ENCODE assay signal across 8 mouse cellular contexts in genomic region chr13:44913560-44913959, GRCm38 (mm10).
DNase-seq lines count a peak whose midpoint lies in the region; ATAC-seq and TF ChIP-seq lines count a peak whose summit lies in the region.

No protein-coding gene starts in this region.

- H3K9me3 ChIP-seq in forebrain, embryonic 13.5 days (replicated peaks): no peaks in the 10 kb centered on the region
- H3K9me3 ChIP-seq in forebrain, embryonic 16.5 days (ENCODE audit: control insufficient read depth, low read length): no peaks in the 10 kb centered on the region
- H3K9me3 ChIP-seq in midbrain, embryonic 14.5 days (ENCODE audit: control insufficient read depth, low read length): no peaks in the 10 kb centered on the region
- no peaks in the 10 kb centered on the region for H3K9me3 ChIP-seq in midbrain, embryonic 11.5 days (ENCODE audit: control insufficient read depth, low read length)

- ATAC-seq in forebrain, embryonic 13.5 days: 0 out of 2 replicates have a peak, but pooled peaks have one; percentile 31
- ATAC-seq in forebrain, embryonic 16.5 days: no peak
- ATAC-seq in midbrain, embryonic 14.5 days (ENCODE audit: low FRiP score, low TSS enrichment): no peak
- ATAC-seq in midbrain, embryonic 11.5 days (ENCODE audit: low FRiP score): no peak

- TF ChIP-seq POLR2A in kidney, adult 2 months (IDR thresholded peaks at IDR 0.05; ENCODE audit: low read depth, low read length): no peak

- H3K27ac ChIP-seq in forebrain, embryonic 13.5 days: no peak overlapping the region
- no peak overlapping the region for H3K27ac ChIP-seq in forebrain, embryonic 16.5 days (ENCODE audit: low read length)
- 0 out of 2 replicates have a peak overlapping the region, but pooled peaks have one; percentile 8 for H3K27ac ChIP-seq in midbrain, embryonic 14.5 days (replicated peaks; ENCODE audit: low read depth, low read length)
- H3K27ac ChIP-seq in midbrain, embryonic 11.5 days (ENCODE audit: low read depth, low read length): no peak overlapping the region
- no peak overlapping the region for H3K27ac ChIP-seq in kidney, adult 2 months (ENCODE audit: insufficient read depth, low read depth, low read length)

- H3K4me1 ChIP-seq in forebrain, embryonic 13.5 days: peaks cover 14% of the 10 kb centered on the region
- 0 out of 2 replicates have a peak, but pooled peaks cover 10% of the 10 kb centered on the region for H3K4me1 ChIP-seq in forebrain, embryonic 16.5 days (replicated peaks; ENCODE audit: control insufficient read depth, insufficient read depth, low read length)
- no peaks in the 10 kb centered on the region for H3K4me1 ChIP-seq in midbrain, embryonic 14.5 days (ENCODE audit: control insufficient read depth, insufficient read depth, low read length)
- H3K4me1 ChIP-seq in midbrain, embryonic 11.5 days (ENCODE audit: control insufficient read depth, insufficient read depth, low read length): no peaks in the 10 kb centered on the region
- H3K4me1 ChIP-seq in kidney, adult 2 months (ENCODE audit: control insufficient read depth, insufficient read depth, low read length): peaks cover 6% of the 10 kb centered on the region; the same call in 1 of the 2 replicates

- no peak overlapping the region for H3K4me3 ChIP-seq in forebrain, embryonic 13.5 days
- no peak overlapping the region for H3K4me3 ChIP-seq in forebrain, embryonic 16.5 days (replicated peaks; ENCODE audit: low read length)
- H3K4me3 ChIP-seq in midbrain, embryonic 14.5 days (replicated peaks; ENCODE audit: low read depth, low read length): no peak overlapping the region
- no peak overlapping the region for H3K4me3 ChIP-seq in midbrain, embryonic 11.5 days (ENCODE audit: low read depth, low read length)
- H3K4me3 ChIP-seq in kidney, adult 2 months (ENCODE audit: insufficient read depth, low read depth, low read length): no peak overlapping the region

- H3K27me3 ChIP-seq in forebrain, embryonic 13.5 days: no peaks in the 10 kb centered on the region
- H3K27me3 ChIP-seq in forebrain, embryonic 16.5 days (replicated peaks; ENCODE audit: control insufficient read depth, insufficient read depth, low read length): no peaks in the 10 kb centered on the region
- H3K27me3 ChIP-seq in midbrain, embryonic 14.5 days (ENCODE audit: control insufficient read depth, insufficient read depth, low read length): no peaks in the 10 kb centered on the region
- H3K27me3 ChIP-seq in midbrain, embryonic 11.5 days (ENCODE audit: control insufficient read depth, insufficient read depth, low read length): no peaks in the 10 kb centered on the region
- H3K27me3 ChIP-seq in kidney, adult 2 months (replicated peaks; ENCODE audit: control insufficient read depth, insufficient read depth, low read length): no peaks in the 10 kb centered on the region

- intact Hi-C loops in left cerebral cortex, postnatal 36 days (cut with DNase I): no loop called here

- 61% methylated on average over 7 of the region's 7 CpGs for WGBS in forebrain, embryonic 13.5 days
- 58% methylated on average over 7 of the region's 7 CpGs for WGBS in forebrain, embryonic 16.5 days
- 63% methylated on average over 7 of the region's 7 CpGs for WGBS in midbrain, embryonic 14.5 days
- 74% methylated on average over 7 of the region's 7 CpGs for WGBS in midbrain, embryonic 11.5 days
- WGBS in kidney, adult 2 months: 39% methylated on average over 7 of the region's 7 CpGs

- no peak; the same call in 1 of the 2 replicates for TF ChIP-seq CTCF in kidney, adult 2 months (conservative IDR thresholded peaks at IDR 0.05; ENCODE audit: insufficient read depth, insufficient read length, low read depth, low read length)

- H3K4me2 ChIP-seq in forebrain, embryonic 13.5 days: no peak overlapping the region
- H3K4me2 ChIP-seq in forebrain, embryonic 16.5 days (ENCODE audit: low read length): no peak overlapping the region
- no peak overlapping the region for H3K4me2 ChIP-seq in midbrain, embryonic 14.5 days (ENCODE audit: low read length)
- no peak overlapping the region for H3K4me2 ChIP-seq in midbrain, embryonic 11.5 days

- no peak overlapping the region for H3K9ac ChIP-seq in forebrain, embryonic 13.5 days
- H3K9ac ChIP-seq in forebrain, embryonic 16.5 days (replicated peaks; ENCODE audit: low read depth, low read length): no peak overlapping the region
- H3K9ac ChIP-seq in midbrain, embryonic 14.5 days (replicated peaks; ENCODE audit: low read length): no peak overlapping the region
- H3K9ac ChIP-seq in midbrain, embryonic 11.5 days (ENCODE audit: low read length): no peak overlapping the region

- peaks cover 89% of the 10 kb centered on the region for H3K36me3 ChIP-seq in forebrain, embryonic 13.5 days (ENCODE audit: poor library complexity, severe bottlenecking)
- peaks cover 36% of the 10 kb centered on the region for H3K36me3 ChIP-seq in forebrain, embryonic 16.5 days (ENCODE audit: control insufficient read depth, insufficient read depth)
- peaks cover 94% of the 10 kb centered on the region for H3K36me3 ChIP-seq in midbrain, embryonic 14.5 days (ENCODE audit: control insufficient read depth, insufficient read depth, low read length)
- H3K36me3 ChIP-seq in midbrain, embryonic 11.5 days (ENCODE audit: control insufficient read depth, insufficient read depth, low read length): peaks cover 24% of the 10 kb centered on the region
- peaks cover 2% of the 10 kb centered on the region for H3K36me3 ChIP-seq in kidney, adult 2 months (ENCODE audit: control insufficient read depth, insufficient read depth, low read length)

- peak; percentile 68 for DNase-seq in midbrain, embryonic 14.5 days
- no peak for DNase-seq in midbrain, embryonic 11.5 days (ENCODE audit: low spot score, missing footprints)
- DNase-seq in kidney, adult 2 months: peak; percentile 83
- peak; percentile 20 for DNase-seq in retina, adult 2 months (ENCODE audit: low read depth, low spot score)
- DNase-seq in right cerebral cortex, postnatal 10 days (ENCODE audit: low spot score in 2 of 2): no peak
- no peak for DNase-seq in left cerebral cortex, postnatal 36 days (ENCODE audit: low spot score in 2 of 2)

Comparison
In these comparisons a context has a peak if more than half of its experiments do, and no peak if none do; other contexts are left out.
1. DNase-seq: peak in midbrain, embryonic 14.5 days (single experiment), kidney, adult 2 months (single experiment) and retina, adult 2 months (single experiment); none in midbrain, embryonic 11.5 days (single experiment), right cerebral cortex, postnatal 10 days (0 of 2) and left cerebral cortex, postnatal 36 days (0 of 2).